Mouse (Mus musculus) G1E (cell line): ENCODE data around the gene Nkx6-2. TPM values are rescaled to one million over a fixed set of nuclear protein-coding genes. Genes with fewer than 3 reads are reported as not detected.

Experiments
- ATAC-seq: 2 replicates; pipeline ENCODE4 v1.8.0; 2016; ENCODE audit warnings: mild to moderate bottlenecking; ENCODE audit not compliant: insufficient number of reproducible peaks, poor library complexity, low FRiP score, severe bottlenecking; ENCODE audit errors: extremely low read depth
- DNase-seq: peaks from one replicate; pipeline ENCODE4 v3.0.0; 2012; ENCODE audit warnings: low spot score
- H3K27me3 ChIP-seq: 2 replicates; pipeline ENCODE4 v1.6.1; 2012; ENCODE audit warnings: mild to moderate bottlenecking, low read length, inconsistent platforms; ENCODE audit not compliant: insufficient read depth
- H3K36me3 ChIP-seq: replicated peaks from 2 replicates; pipeline ENCODE3; 2012; ENCODE audit warnings: mild to moderate bottlenecking, inconsistent platforms
- H3K4me1 ChIP-seq: 2 replicates; pipeline ENCODE4 v1.6.1; 2012; ENCODE audit warnings: low read depth, low read length, inconsistent platforms, mixed read lengths; ENCODE audit not compliant: insufficient read depth
- H3K4me3 ChIP-seq: 2 replicates; pipeline ENCODE4 v1.5.1; 2012; ENCODE audit warnings: low read depth, mild to moderate bottlenecking, inconsistent platforms, low read length, moderate library complexity, mixed read lengths
- H3K9me3 ChIP-seq: replicated peaks from 2 replicates; pipeline ENCODE4 v1.6.1; 2012; ENCODE audit warnings: inconsistent platforms
- CTCF ChIP-seq: IDR thresholded peaks from 2 replicates; pipeline ENCODE4 v1.5.1; 2012; ENCODE audit warnings: low read depth, low read length, inconsistent platforms, mixed read lengths
- GATA1 ChIP-seq: IDR thresholded peaks from 2 replicates; pipeline ENCODE4 v1.6.1; 2012; ENCODE audit warnings: borderline replicate concordance, low read length, inconsistent platforms, mixed read lengths
- GATA2 ChIP-seq: IDR thresholded peaks from 2 replicates; pipeline ENCODE4 v1.6.1; 2012; ENCODE audit warnings: low read depth, low read length, inconsistent platforms, borderline replicate concordance
- POLR2AphosphoS5 ChIP-seq: IDR thresholded peaks from 2 replicates; pipeline ENCODE4 v1.6.1; 2012; ENCODE audit warnings: low read depth, low read length, inconsistent platforms; ENCODE audit not compliant: insufficient replicate concordance
- TAL1 ChIP-seq: conservative IDR thresholded peaks from 2 replicates; pipeline ENCODE4 v1.6.1; 2012; ENCODE audit warnings: low read depth, low read length, inconsistent platforms, mixed read lengths
- polyA plus RNA-seq: library from polyadenylated mRNA; stranded (reverse); fragments of >175 nt; gene quantifications from 2 replicates; pipeline ENCODE4 v1.2.3, GENCODE M21; 2012
- total RNA-seq, 2 experiments: library from RNA; stranded (forward) in 1 of 2; stranded (reverse) in 1 of 2; fragments of 200-1000 nt in 1 of 2; fragments of >200 nt in 1 of 2; fragmentation: Nextera tagmentation in 1 of 2; gene quantifications; 2 replicates each; pipeline ENCODE4 v1.2.3; 2014 to 2017

Nkx6-2 gene
- total and polyA plus RNA-seq, 3 experiments: not detected

DNA sequence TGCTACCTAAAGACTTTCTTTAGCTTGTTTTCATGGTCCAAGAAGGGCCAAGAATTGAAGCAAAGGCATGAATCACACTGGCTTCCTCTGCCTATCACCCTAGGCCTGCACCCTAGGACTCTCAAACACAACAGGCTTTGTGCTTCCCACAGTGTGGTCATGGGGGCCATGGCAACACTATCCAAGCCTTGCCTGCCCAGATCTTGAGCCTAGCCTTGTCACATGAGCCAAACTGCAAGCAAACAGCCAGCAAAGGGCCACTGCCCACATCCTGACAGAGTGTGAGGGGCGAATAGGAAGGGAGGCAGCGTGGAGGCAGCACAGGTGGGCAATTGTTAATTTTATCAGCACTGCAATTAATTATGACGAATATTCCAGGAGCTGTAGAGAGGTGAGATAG, 9.9 kb downstream of the Nkx6-2 start:
- DNase-seq: no peak
- no peaks in the 10 kb centered on the region for H3K36me3 ChIP-seq

DNA sequence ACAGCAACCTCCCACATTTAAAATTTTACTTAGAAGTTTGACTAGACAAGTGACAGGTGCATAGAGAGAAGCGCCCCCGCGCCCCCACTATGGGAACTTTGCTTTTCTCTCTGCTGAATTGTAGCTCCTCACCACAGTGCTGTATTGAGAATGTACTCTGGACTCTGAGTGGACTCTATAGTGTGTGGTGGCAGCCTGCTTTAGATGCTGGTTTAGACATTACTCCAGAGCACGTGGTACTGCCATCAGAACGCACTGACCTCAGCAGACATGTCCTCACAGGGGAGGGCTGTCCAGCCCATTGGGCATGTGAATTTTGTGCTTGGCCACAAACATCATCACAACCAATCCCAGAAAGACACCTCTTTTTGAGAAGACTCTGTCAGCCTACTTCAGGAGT, 11.8 kb downstream of the Nkx6-2 start:
- no peak for ATAC-seq
- no peak for DNase-seq
- H3K36me3 ChIP-seq: no peaks in the 10 kb centered on the region
- H3K4me1 ChIP-seq: no peaks in the 10 kb centered on the region
- H3K4me3 ChIP-seq: no peak overlapping the region
- no peaks in the 10 kb centered on the region for H3K27me3 ChIP-seq
- TF ChIP-seq CTCF (no peak), TAL1 (no peak), GATA1 (no peak), GATA2 (no peak), POLR2AphosphoS5 (no peak)
- peaks cover 65% of the 10 kb centered on the region for H3K9me3 ChIP-seq

More for the DNA sequence above, 9.9 kb downstream of the Nkx6-2 start:
- Histone ChIP-seq H3K4me1 (no peaks in the 10 kb centered on the region), H3K4me3 (no peak overlapping the region), H3K27me3 (no peaks in the 10 kb centered on the region), H3K9me3 (peaks cover 67% of the 10 kb centered on the region)
- ATAC-seq: no peak
- no peak for TF ChIP-seq GATA1
- TF ChIP-seq CTCF: no peak
- no peak for TF ChIP-seq GATA2
- TF ChIP-seq POLR2AphosphoS5: no peak
- TF ChIP-seq TAL1: no peak

DNA sequence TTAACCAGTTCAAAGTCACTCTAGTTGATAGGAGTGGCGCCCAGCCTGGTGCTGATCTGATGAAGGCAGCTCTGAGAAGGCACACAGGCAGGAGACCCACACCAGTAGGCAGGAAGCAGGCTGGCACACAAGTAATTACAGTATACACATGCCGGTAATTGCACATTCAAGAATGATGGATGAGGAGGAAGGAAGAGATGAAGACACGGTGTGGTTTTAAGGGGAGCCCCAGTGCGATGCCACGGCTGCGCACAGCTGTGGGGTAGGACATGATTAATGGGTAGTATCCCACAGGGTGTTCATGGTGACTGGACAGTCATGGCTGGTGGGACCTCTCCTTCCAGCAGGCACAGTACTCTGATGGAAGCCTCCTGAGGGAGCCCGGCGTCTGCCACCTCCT, 16.1 kb downstream of the Nkx6-2 start:
- ATAC-seq (no peak), DNase-seq (no peak)
- H3K27me3 ChIP-seq: no peaks in the 10 kb centered on the region
- H3K4me1 ChIP-seq: no peaks in the 10 kb centered on the region
- H3K36me3 ChIP-seq: peaks cover 2% of the 10 kb centered on the region
- TF ChIP-seq CTCF (no peak), TAL1 (no peak), GATA1 (no peak), GATA2 (no peak), POLR2AphosphoS5 (no peak)
- H3K4me3 ChIP-seq: no peak overlapping the region
- H3K9me3 ChIP-seq: peaks cover 51% of the 10 kb centered on the region

DNA sequence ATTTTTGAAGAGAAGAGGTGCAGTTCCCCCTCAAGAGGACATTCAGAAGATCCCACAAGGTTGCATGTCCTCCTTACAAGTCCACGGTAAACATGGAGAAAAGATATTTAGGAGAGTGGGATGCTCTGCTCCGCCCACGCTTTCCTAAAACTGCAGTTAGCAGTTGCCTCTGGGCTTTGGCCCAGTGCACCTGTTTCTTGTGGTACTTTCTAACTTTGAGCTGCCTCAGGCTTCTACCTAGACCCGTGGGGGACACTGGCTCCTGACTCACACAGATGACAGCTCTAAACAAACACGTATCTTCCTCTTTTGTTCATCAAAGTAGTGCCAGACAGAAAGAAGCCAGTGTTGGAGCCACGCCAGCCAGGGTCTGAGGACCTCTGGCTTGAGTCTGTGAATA, 16.6 kb downstream of the Nkx6-2 start:
- DNase-seq (no peak), ATAC-seq (no peak)
- Histone ChIP-seq H3K4me1 (no peaks in the 10 kb centered on the region), H3K36me3 (peaks cover 2% of the 10 kb centered on the region), H3K4me3 (no peak overlapping the region), H3K9me3 (peaks cover 47% of the 10 kb centered on the region), H3K27me3 (no peaks in the 10 kb centered on the region)
- TF ChIP-seq POLR2AphosphoS5 (no peak), GATA1 (no peak), GATA2 (no peak), CTCF (no peak), TAL1 (no peak)

DNA sequence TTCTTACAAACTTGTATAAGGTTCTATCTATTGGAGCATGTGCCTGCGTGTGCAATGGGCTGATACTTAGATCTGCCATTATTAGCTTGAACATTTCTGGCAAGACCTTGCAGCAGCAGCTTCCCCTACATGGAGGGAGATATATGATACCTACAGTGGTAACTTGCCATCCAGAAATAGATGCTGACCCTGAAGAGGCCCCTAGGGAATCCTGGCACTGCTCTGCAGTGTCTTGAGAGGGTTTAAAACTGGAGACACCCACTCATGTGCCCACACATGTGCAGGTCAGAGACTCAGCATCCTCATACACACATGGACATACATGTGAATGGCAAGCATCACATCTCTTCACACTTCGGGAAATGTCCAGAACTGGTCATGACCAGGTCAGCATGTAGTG, 18.4 kb downstream of the Nkx6-2 start:
- Histone ChIP-seq H3K4me1 (no peaks in the 10 kb centered on the region), H3K27me3 (no peaks in the 10 kb centered on the region), H3K36me3 (peaks cover 2% of the 10 kb centered on the region), H3K9me3 (peaks cover 54% of the 10 kb centered on the region), H3K4me3 (no peak overlapping the region)
- ATAC-seq: no peak
- TF ChIP-seq CTCF (no peak), GATA1 (no peak), POLR2AphosphoS5 (no peak), TAL1 (no peak), GATA2 (no peak)
- no peak for DNase-seq

DNA sequence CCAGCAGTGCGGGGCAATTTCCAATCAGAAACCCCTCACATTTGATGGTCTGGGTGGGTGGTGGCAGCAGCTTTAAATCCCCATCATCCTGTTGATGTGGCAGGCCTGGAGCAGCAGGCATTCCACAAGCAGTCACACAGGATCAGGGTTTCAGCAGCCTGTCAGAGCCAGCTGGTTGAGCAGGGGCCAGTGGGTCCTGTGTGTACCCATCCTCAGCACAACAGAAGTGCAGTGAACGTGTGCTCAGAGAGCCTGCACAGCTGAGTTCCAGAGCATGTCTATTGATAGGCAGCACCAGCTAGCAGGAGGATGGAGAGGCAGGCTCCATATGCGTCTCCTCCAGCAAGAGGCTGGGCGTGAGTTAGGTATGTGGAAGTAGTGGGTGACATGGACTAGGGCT, 19.2 kb downstream of the Nkx6-2 start:
- Histone ChIP-seq H3K4me3 (no peak overlapping the region), H3K9me3 (peaks cover 57% of the 10 kb centered on the region), H3K36me3 (peaks cover 2% of the 10 kb centered on the region), H3K27me3 (no peaks in the 10 kb centered on the region), H3K4me1 (no peaks in the 10 kb centered on the region)
- ATAC-seq: no peak
- TF ChIP-seq TAL1 (no peak), GATA1 (no peak), POLR2AphosphoS5 (no peak), GATA2 (no peak), CTCF (no peak)
- DNase-seq: no peak

DNA sequence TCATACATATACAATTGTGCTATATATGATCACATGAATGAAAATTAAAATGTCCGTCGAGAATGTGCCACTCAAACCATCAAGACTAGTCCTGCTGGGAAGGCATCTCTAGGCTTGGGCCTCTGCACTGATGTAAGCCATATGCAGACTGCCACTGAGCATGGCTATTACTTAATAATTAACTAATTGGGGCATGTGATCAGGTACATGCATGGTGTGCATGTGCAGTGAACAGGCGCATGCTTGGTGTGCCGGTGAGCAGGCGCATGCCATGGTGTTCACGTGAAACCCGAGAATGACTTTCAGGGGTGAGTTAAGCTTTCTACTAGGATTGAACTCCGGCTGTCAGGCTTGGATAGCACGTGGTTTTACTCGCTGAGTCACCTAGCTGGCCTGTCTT, 22.9 kb downstream of the Nkx6-2 start:
- Histone ChIP-seq H3K4me3 (no peak overlapping the region), H3K9me3 (peaks cover 45% of the 10 kb centered on the region), H3K4me1 (no peaks in the 10 kb centered on the region), H3K27me3 (no peaks in the 10 kb centered on the region), H3K36me3 (peaks cover 2% of the 10 kb centered on the region)
- no peak for TF ChIP-seq TAL1
- TF ChIP-seq CTCF: no peak
- TF ChIP-seq GATA2: no peak
- no peak for TF ChIP-seq GATA1
- TF ChIP-seq POLR2AphosphoS5: no peak
- DNase-seq (no peak), ATAC-seq (no peak)
